Mouse (Mus musculus) megakaryocyte, embryonic 14.5 days (primary cell): Measurements from ENCODE around the gene Rsg1. TPM values are rescaled to one million over a fixed set of nuclear protein-coding genes. Genes with fewer than 3 reads are reported as not detected.

Source experiments
- H3K27me3 ChIP-seq: replicated peaks from 2 replicates; pipeline ENCODE3; 2012; ENCODE audit warnings: inconsistent platforms
- H3K36me3 ChIP-seq: replicated peaks from 2 replicates; pipeline ENCODE3; 2012; ENCODE audit warnings: low read length, inconsistent platforms, mixed read lengths
- H3K4me1 ChIP-seq: 2 replicates; pipeline ENCODE4 v1.6.1; 2012; ENCODE audit warnings: inconsistent platforms
- H3K4me3 ChIP-seq: replicated peaks from 2 replicates; pipeline ENCODE3; 2012; ENCODE audit warnings: moderate library complexity, mild to moderate bottlenecking, inconsistent platforms
- H3K9me3 ChIP-seq: 2 replicates; pipeline ENCODE4 v1.6.1; 2012; ENCODE audit warnings: inconsistent platforms
- FLI1 ChIP-seq: IDR thresholded peaks from 2 replicates; pipeline ENCODE4 v1.6.1; 2012; ENCODE audit warnings: low read length, inconsistent platforms, mixed read lengths
- GATA1 ChIP-seq: IDR thresholded peaks from 3 replicates; pipeline ENCODE4 v1.6.1; 2012; ENCODE audit warnings: mixed read lengths, low read length, inconsistent platforms, borderline replicate concordance
- polyA plus RNA-seq: library from polyadenylated mRNA; stranded (reverse); fragments of >175 nt; gene quantifications from 2 replicates; pipeline ENCODE4 v1.2.3, GENCODE M21; 2012; ENCODE audit warnings: low replicate concordance; ENCODE audit not compliant: insufficient read depth

Rsg1 gene
- polyA plus RNA-seq, 1 experiment: not detected

DNA sequence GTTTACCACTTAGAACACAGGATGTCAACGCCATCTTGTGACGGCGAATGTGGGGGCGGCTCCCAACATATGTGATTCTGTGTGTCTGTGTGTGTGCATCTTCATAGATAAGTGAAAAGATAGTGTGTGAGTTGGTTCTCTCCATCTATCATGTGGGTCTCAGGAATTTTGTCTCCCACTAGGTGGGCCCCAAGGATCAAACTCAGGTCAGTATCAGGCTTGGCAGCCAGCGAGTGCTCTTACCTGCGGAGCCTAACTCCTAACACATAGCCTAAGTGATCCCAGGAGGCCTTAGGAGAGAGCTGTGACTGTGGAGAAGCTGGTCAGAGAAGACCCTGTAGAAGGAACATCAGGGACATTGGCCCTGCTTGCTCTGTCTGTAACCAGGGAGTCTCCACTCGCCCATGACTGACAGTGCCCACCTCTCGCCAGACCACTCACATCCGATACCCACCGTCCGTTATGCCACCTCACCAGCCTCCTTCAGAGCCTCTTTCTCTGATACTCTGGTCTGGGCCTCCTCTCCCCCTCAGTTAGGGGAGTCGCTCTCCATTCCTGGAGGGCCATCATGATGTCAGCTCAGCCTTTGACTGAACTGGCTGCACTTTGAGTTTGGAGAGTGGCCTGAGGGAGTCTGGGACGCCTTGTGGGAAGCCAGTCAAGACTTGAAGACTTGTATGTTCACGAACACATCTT, 3.1 kb upstream of the Rsg1 start:
- no peaks in the 10 kb centered on the region for H3K27me3 ChIP-seq
- TF ChIP-seq GATA1: no peak
- no peak for TF ChIP-seq FLI1
- no peaks in the 10 kb centered on the region for H3K36me3 ChIP-seq
- peaks cover 22% of the 10 kb centered on the region for H3K4me1 ChIP-seq
- no peak overlapping the region for H3K4me3 ChIP-seq
- no peaks in the 10 kb centered on the region for H3K9me3 ChIP-seq

DNA sequence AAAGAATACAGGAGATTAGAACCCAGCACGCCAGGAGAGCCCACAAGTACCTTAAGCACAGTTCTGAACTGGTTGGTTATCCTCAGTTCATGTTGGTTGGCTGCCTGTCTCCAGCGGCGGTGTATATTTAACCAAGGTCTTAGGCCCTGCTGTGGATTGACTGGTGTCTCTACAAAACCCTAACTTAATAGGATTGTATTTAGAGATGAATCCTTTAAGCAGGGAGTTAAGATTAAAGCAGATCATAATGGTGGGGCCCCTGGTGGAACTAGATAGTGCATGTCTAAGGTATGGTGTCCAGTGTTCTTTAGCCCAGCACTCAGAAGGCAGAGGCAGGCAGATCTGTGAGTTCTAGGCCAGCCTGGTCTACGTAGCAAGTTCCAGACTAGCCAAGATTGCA, 2.1 kb upstream of the Rsg1 start:
- H3K9me3 ChIP-seq: no peaks in the 10 kb centered on the region
- TF ChIP-seq FLI1 (no peak), GATA1 (no peak)
- H3K4me3 ChIP-seq: no peak overlapping the region
- no peaks in the 10 kb centered on the region for H3K27me3 ChIP-seq
- H3K4me1 ChIP-seq: peaks cover 22% of the 10 kb centered on the region
- no peaks in the 10 kb centered on the region for H3K36me3 ChIP-seq

DNA sequence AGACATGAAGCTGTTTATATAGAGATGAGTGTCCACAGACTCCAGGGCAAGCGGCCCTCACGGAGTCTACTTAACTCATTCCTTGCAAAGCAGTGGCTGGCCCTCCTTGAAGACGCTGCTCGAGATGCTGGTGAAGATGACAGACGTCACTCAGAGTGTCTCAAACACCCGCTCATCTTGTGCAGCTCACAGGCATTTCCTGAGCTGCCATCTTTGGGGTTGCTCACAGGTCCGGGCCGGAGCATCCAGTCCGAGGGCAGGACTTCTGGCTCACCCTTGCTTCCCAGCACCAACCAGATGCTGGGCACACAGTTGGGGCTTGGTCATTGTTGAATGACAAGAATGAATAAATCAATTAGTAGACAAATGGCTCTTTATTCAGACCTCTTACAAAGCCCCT, 864 bp upstream of the Rsg1 start:
- H3K27me3 ChIP-seq: no peaks in the 10 kb centered on the region
- H3K4me3 ChIP-seq: no peak overlapping the region
- H3K36me3 ChIP-seq: peaks cover 3% of the 10 kb centered on the region
- H3K9me3 ChIP-seq: no peaks in the 10 kb centered on the region
- TF ChIP-seq GATA1: no peak
- no peak for TF ChIP-seq FLI1
- H3K4me1 ChIP-seq: peaks cover 27% of the 10 kb centered on the region

DNA sequence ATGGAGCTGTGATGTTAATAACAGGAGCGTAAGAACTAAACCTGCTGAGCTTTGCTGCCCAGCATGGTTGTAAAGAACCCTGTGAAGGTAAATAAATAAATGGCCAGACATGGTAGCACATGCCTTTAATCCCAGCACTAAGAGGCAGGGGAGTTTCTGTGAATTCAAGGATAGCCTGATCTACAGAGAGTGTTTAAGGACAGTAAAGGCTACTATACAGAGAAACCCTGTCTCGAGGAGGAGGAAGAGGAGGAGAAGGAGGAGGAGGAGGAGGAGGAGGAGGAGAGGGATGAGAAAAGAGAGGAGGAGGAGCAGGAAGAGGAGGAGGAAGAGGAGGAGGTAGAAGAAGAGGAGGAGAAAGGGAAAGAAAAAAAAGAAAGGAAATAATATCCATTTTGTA, 414 bp upstream of the Rsg1 start:
- TF ChIP-seq FLI1: no peak
- no peak for TF ChIP-seq GATA1

DNA sequence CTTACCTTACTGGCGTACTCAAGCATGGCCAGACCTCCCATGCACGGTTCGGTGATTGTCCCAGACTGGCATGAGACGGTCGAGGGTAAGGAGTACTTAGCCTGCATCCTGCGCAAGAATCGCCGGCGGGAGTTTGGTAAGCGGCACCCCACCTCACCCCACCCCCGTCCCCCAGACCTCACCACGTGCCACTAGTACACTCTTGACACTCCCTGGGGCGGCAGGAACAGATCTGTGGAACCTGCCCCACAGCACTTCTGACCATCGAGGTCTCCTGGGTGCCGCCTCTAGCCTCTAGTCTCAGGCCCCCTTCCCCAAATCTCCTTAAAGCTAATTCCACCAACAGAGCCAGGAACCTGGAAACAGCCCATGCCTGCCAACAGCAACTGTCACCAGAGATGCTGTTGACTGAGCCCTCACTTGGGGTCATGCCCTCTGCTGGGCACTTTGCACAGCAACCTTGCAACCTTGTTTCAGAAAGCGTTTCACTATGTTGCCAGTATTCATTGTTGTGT, 638 bp downstream of the Rsg1 start:
- TF ChIP-seq GATA1 (no peak), FLI1 (no peak)
- H3K27me3 ChIP-seq: no peaks in the 10 kb centered on the region
- H3K36me3 ChIP-seq: peaks cover 7% of the 10 kb centered on the region
- peak overlapping the region; percentile 90 for H3K4me3 ChIP-seq
- H3K4me1 ChIP-seq: peaks cover 27% of the 10 kb centered on the region
- no peaks in the 10 kb centered on the region for H3K9me3 ChIP-seq

More for the DNA sequence above, 414 bp upstream of the Rsg1 start:
- Histone ChIP-seq H3K36me3 (peaks cover 7% of the 10 kb centered on the region), H3K27me3 (no peaks in the 10 kb centered on the region), H3K4me1 (peaks cover 27% of the 10 kb centered on the region), H3K4me3 (peak overlapping the region; percentile 90), H3K9me3 (no peaks in the 10 kb centered on the region)

DNA sequence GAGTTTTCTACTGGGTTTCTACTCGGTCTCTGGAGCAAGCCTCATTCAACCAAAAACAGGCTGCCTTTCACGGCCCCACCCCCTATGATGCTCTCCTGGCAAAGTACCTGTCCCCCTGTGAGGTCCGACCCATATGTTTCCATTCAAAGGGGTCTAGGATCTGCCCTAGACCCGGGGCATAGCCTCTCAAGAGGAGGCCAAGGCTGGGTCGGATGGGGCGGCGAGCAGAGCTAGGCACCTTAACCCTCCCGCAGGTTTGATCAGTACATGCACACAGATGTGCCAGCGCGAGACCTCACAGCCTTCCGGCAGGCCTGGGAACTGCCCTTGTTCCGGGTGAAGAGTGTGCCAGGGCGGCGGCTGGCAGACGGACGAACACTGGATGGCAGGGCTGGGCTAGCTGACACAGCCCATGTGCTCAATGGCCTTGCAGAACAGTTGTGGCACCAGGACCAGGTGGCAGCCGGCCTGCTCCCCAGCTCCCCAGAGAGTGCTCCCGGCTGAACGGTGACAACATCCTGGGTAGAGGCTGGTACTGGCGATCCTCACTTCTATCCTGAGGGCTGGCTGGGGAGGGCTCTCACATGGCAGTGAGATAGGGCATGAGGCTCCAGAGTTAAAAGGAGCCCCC, 5.9 kb downstream of the Rsg1 start:
- TF ChIP-seq FLI1 (no peak), GATA1 (no peak)
- no peaks in the 10 kb centered on the region for H3K9me3 ChIP-seq
- peaks cover 6% of the 10 kb centered on the region for H3K4me1 ChIP-seq
- H3K36me3 ChIP-seq: peaks cover 14% of the 10 kb centered on the region
- no peak overlapping the region for H3K4me3 ChIP-seq
- H3K27me3 ChIP-seq: no peaks in the 10 kb centered on the region

DNA sequence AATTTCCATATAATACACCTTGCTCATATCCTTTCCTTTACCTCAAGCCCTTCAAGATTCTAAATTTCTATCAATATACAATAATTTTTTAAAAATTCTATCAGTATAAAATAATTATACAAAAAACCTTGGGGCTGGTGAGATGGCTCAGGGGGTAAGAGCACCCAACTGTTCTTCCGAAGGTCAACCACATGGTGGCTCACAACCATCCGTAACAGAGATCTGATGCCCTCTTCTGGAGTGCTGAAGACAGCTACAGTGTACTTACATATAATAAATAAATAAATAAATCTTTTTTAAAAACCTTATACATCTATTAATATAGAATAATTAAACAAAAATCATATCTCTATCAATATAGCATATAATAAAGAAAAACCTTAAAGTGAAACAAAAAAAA, 8.1 kb downstream of the Rsg1 start:
- Histone ChIP-seq H3K9me3 (no peaks in the 10 kb centered on the region), H3K4me1 (peaks cover 2% of the 10 kb centered on the region; the same call in 1 of the 2 replicates), H3K27me3 (peaks cover 6% of the 10 kb centered on the region), H3K4me3 (no peak overlapping the region), H3K36me3 (peaks cover 14% of the 10 kb centered on the region)
- TF ChIP-seq FLI1 (no peak), GATA1 (no peak)

DNA sequence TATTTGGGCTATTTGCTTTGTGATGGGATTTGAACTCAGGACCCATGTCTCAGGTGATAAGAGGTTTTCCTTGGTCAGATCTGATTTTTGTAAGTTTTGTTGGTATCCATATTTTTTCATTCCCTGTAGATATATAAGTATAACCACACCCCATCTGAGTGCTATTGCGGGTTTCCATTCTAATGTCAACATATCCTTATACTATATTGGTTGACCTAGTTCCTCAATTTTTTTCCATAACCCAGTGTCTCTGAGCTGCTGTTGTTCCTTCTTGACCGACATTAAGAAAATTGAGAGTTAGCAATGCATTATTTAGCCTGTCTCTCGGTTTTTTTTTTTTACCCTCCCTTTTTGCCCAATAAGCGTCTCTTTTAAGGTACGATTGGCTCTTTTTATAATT, 9.0 kb downstream of the Rsg1 start:
- Histone ChIP-seq H3K9me3 (no peaks in the 10 kb centered on the region), H3K4me1 (no peaks in the 10 kb centered on the region), H3K27me3 (peaks cover 8% of the 10 kb centered on the region), H3K36me3 (peaks cover 12% of the 10 kb centered on the region), H3K4me3 (no peak overlapping the region)
- TF ChIP-seq FLI1: no peak
- no peak for TF ChIP-seq GATA1

DNA sequence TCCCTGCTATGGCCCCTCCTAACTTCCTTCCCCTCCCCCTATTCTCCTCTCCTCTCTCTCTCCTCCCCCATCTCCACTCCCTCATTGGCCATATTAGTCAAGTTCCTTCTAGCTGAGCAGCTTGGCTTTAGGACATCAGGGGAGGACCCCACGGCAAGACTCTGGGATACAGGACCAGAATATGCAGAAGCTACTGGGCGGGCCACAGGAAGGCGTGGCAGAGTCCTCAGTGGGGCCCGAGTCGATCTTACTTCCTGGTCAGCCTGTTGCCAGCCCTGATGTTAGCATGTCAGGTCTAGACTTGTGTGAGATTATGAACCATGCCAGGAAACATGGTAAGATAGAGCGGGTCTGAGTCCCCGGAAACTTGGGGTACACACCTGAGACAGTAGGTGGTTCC, 14.9 kb downstream of the Rsg1 start:
- Histone ChIP-seq H3K27me3 (peaks cover 49% of the 10 kb centered on the region), H3K9me3 (peaks cover 8% of the 10 kb centered on the region), H3K36me3 (no peaks in the 10 kb centered on the region), H3K4me1 (peaks cover 5% of the 10 kb centered on the region; the same call in 1 of the 2 replicates), H3K4me3 (no peak overlapping the region)
- TF ChIP-seq FLI1 (no peak), GATA1 (no peak)

DNA sequence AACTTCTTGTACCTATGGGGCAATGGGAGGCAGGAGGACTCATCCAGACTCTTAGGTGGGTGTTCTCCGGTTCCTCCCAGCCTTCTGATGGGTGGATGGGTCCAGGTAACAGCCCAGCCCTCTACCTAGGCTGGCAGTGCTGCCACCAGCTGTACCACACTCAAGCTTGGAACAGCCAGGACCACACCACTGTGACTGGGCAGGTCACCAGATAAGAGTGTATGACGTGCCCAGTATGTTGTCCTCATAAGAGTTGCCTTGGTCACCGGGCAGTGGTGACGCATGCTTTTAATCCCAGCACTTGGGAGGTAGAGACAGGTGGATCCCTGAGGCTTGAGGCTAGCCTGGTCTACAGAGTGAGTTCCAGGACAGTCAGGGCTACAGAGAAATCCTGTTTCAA, 19.4 kb downstream of the Rsg1 start:
- H3K9me3 ChIP-seq: peaks cover 6% of the 10 kb centered on the region
- TF ChIP-seq GATA1: no peak
- no peak for TF ChIP-seq FLI1
- H3K4me3 ChIP-seq: no peak overlapping the region
- H3K36me3 ChIP-seq: no peaks in the 10 kb centered on the region
- peaks cover 66% of the 10 kb centered on the region for H3K27me3 ChIP-seq
- peaks cover 5% of the 10 kb centered on the region for H3K4me1 ChIP-seq
